Mouse (Mus musculus): ENCODE measurements around the gene Kcnd2. TPM values are rescaled to one million over a fixed set of nuclear protein-coding genes. Genes with fewer than 3 reads are reported as not detected.

The Kcnd2 gene
- under 0.01 TPM in 1 of 2 replicates, not detected in the other for polyA plus RNA-seq (2012; rRNA removed)

GRCm38 (mm10) chr6:21215491-21216191 lies at the start of gene Kcnd2:
Gene Kcnd2, plus strand, starts transcription at chr6:21215503.

All from liver, embryonic 18 days (tissue).